Mouse (Mus musculus): Measurements from ENCODE around the gene Thnsl1.
"Not testable (repeated sequence)": the region's sequence is repeated elsewhere in the genome, so short reads cannot be mapped to it uniquely, and the experiment has no call there.

Gene Thnsl1

DNA sequence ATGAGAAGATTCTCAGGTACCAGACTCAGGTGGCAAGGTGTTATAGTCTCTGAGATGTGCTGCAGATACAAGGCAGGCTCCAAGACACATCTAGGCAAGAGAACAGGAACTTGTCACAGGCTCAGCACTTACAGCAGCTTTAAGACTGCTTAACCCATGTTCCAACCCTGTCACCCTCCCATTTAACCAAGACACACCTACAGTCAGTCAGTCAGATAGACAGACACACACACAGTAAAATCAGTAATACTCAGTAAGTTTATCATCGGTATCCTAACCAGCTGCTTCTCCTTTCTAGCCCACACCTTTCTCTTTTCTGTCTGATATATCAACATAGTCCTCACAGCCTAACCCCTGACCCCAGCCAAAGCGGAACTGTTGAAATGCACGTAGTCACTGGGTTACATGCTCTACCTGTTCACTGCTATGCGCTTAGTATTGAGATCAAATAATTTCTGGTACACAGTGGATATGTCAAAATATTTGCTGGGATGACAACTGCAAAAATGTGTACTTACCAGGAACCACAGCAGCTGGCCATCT, 30.4 kb downstream of the Thnsl1 start:
- in situ Hi-C loops (cut with MboI) = no loop called here

DNA sequence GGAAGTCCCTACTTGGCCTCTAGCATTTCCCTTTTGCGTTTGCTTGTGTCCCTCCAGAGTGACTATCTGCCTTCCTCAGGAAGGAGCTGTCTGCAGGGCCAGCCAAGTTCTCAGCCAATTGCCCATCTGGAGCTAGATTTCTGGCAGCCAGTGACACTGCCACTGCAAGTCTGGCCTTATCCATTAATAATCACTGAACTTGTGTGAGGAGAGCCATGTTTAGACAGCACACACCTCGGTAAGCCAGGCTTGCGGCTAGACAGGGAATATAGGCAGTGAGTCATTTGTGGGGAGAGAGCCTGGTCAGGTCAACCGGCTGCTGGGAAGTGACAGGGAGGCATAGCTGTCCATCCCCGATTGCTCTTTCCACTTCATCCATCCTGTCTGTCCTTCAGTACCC, 31.3 kb downstream of the Thnsl1 start:
- in situ Hi-C loops (cut with MboI) = no loop called here

GRCm38 (mm10) chr2:21244104-21244503, 38.6 kb downstream of the Thnsl1 start:
- in situ Hi-C loops (cut with MboI) = not testable (repeated sequence)

GRCm38 (mm10) chr2:21244986-21245385, 39.5 kb downstream of the Thnsl1 start:
- in situ Hi-C loops (cut with MboI) = no loop called here

DNA sequence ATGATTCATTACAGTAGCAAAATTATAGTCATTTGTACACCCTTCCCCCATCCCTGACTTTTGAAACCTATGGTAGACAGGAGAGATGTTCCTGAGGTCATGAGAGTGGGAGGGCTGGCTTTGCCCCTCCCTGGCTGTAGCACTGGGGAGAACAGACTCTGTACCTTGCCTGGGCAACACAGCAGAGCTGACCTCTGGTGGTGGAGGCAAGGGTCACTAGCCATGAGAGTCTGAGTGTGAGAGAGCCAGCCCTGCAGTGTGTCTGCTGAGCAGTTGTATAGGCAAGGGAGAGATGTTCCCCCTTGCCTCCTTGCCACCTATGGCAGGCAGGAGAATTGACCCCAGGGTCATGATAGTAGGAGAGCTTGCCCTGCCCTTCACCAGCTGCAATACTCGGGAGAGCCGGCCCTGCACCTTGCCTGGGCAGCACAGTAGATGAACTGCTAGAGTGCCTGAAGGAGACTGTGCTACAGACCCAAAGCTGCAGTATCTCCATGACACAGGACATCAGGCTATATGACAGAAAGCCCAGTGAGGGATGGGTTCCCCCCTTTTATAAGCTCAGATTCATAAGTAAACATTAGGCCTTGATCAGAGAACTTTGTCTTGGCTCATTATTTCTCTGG, 40.1 kb downstream of the Thnsl1 start:
- in situ Hi-C loops (cut with MboI) = no loop called here

GRCm38 (mm10) chr2:21253644-21254043, 48.1 kb downstream of the Thnsl1 start:
- in situ Hi-C loops (cut with MboI) = no loop called here

DNA sequence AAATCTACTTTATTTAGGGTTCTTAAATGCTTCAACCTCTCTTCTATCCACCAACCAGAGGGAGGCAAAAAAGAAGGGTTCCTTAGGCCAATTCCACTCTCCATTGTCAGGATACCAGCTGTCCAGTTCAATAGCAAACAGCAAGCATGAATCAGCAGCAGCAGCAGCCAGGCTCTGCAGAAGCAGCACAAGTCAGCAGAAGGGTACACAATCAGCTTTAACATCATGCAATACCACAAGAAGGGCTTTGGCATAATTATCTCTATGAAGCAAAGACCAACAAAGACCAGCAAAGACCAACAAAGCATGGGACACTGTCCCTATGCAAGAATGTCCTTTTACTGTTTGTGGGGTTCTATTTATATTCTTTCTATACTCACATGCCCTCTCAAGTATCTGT, 48.8 kb downstream of the Thnsl1 start:
- in situ Hi-C loops (cut with MboI) = no loop called here

- in situ Hi-C loops (cut with MboI) = no loop called here
Observed at GRCm38 (mm10) chr2:21258281-21258680, 52.8 kb downstream of the Thnsl1 start.

DNA sequence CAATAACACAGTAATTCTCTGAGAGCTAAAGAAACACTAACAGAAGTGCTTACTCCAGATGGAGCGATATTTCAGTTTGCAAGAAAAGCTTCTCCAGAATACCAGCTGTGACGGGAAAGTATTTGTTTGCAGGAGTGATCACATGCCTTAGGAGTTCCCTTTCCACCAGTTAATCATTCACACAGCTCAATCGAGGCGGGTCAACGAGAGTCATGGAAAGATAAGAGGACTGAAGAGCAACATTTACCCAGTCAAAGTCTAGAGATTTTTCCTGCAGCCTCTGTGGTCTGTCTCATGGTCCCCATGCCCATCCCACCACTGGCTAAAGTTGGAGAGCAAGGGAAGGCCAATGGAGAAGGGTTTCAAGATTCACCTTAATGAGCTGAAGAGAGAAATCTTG, 53.6 kb downstream of the Thnsl1 start:
- in situ Hi-C loops (cut with MboI) = no loop called here

DNA sequence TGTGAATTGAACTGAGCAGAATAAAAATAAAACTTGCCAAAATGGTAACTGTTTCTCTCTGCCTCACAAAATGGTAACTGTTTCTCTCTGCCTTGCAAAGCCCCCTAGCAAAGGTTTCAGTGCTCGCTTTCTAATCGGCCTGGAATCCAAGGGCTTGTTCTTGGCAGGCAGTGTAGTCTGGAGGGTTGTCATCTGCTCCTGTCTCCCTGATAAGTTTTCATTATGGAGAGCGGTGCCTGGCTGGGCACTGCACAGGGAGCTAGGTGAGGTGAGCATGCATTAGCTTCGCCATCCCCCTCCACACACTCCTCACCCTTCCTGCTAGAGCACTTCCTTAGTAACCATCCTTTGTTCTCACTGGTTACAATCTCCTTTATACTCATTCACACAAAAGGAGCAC, 54.5 kb downstream of the Thnsl1 start:
- in situ Hi-C loops (cut with MboI) = no loop called here

GRCm38 (mm10) chr2:21261370-21262006, 56.0 kb downstream of the Thnsl1 start:
- in situ Hi-C loops (cut with MboI) = no loop called here

- in situ Hi-C loops (cut with MboI) = no loop called here
Observed at GRCm38 (mm10) chr2:21264031-21264430, 58.5 kb downstream of the Thnsl1 start.
